Mouse (Mus musculus) urinary bladder, adult 2 months (tissue): ENCODE measurements at regions not wholly inside any gene's neighbourhood (a gene's known extent, or its start where the extent isn't known, plus 50 kb on each side); places are given as distances from the start of the nearest gene placed in this dataset.

Source experiments
- DNase-seq: peaks from one replicate; pipeline ENCODE4 v3.0.0; 2022; ENCODE audit warnings: low spot score

GRCm38 (mm10) chr13:72938156-72938874 is 309.7 kb downstream of the Irx2 start:
- no peak for DNase-seq

DNA sequence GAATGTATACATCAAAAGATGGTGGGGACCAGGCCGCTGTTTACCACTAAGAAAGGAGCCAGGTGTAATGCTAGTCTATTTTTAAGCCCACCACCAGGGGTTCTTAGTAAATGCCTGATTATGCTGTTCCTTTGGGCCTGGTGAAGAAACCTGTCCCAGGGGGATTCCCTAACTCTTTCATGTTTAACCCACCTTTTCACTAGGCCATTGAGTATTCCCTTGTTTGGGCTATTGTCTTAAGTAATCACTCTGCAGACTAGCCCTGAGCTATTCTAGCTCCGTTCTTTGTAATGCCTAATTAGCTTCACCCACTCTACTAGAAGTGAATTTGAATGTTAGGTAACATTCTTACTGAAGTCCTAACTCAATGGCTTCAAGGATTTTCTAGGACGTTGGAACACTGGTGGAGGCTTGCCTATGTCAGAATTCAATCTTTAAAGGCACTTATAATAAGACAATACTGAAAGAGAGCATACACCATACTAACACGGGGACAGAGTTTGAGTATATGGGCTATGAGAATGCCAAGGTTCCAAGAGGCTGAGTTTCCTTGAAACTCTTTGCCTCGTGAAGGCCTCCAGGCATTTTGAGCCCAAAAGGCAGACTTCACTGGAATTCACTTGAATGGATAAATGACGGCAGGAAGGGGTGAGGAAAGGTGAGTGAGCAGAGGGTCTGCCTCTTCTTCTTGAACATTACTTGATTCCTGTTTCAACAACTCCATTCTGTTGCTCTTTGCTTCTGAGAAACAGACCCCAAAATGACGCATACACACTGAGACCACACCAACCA is 312.7 kb upstream of the Irx4 start:
- DNase-seq, result no peak

DNA sequence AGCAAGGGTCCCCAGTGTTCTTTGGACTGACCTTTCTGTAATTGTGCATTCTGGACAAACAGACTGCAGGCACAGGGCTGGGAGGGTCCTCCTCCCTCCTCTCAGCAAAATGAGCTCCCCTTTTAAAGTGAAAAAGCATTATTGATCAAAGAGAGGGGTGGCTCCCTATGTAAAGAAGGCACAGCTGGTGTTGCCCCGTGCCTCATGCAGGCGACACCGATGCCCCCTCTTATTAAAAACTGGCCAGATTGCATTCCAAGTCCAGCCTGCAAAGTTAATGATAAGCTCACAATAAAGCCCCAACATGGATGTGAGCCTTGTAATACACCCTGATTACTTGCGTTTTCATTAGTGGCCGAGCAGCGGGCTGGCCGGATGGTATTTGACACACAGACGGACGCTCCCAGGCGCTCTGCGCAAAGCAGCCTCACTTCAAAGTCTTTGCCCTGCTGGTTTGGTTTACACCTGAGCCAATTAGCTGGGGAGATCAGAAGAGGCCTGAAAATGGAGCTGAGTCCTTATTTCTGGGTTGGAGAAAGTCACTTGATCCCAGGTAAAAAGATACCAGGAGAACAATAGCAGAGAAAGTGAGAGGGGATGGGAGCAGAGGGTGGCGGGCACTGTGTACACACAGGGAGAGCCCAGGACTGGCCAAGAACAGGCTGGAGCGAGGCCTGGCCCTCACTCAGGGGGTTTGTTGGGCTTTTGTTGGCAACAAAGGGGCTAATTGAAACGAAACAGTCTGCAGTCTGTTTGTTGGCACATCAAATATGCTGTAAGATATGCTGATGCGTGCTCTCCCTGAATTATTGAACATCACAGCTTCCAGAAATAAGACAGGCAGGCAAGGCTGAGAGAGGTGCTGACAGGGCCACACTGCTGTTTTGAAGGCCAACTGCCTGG is 301.4 kb upstream of the Irx4 start:
- no peak for DNase-seq

DNA sequence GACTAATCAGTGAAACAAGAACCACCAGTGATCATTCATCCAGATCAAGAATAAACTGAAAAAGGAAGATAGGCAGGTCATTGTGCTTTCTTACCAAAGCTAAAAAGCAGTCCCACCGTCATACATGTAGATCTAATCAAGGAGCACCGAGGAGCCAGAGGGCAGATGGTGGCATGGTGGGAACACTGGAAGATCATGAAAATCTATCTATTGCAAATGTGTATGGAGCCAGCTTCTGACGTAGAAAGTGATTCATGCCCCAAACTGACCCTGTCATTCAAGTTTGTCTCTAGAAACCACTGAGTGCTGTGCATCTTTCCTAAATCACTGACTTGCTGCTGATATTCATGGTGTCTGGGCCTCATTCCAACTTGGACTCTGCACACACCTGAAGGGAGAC is 299.0 kb upstream of the Irx4 start:
- DNase-seq, result no peak

DNA sequence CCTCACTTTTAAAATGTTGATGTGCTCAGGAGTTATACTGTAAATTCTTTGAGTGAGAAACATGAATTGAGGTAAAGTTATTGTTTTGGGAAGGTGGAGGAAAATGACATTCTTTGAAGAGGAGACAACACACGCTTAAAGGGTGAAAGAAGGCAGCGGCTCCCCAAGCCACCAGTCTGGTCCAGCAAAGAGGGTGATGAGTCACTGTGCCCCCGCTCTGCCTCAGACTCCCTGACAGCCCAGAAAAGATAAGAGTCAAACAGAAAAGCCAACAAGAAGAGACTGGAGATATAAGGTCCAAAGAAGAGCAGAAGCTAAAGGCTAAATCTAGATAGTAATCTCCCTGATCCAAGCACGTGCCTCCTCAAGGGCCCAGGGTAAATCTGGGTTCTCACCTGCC is 288.1 kb upstream of the Irx4 start:
- DNase-seq, result no peak

DNA sequence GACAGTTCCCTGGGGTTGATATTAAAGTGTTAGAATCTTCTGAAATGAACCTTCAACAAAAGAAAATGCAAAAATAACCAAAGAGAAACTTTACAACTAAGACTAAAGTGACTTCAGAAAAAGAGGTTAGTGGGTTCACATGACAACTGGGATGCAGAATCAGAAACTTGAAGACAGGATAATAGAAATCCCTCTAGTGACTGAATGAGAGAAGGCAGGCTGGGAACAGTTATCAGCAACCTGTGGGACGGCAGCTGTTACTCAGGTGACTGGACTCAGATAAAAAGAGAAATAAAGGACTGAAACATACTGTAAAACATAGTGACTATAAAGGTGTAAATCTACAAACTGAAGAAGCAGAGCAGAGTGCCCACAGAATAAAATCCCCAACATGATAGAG is 287.4 kb upstream of the Irx4 start:
- no peak for DNase-seq

DNA sequence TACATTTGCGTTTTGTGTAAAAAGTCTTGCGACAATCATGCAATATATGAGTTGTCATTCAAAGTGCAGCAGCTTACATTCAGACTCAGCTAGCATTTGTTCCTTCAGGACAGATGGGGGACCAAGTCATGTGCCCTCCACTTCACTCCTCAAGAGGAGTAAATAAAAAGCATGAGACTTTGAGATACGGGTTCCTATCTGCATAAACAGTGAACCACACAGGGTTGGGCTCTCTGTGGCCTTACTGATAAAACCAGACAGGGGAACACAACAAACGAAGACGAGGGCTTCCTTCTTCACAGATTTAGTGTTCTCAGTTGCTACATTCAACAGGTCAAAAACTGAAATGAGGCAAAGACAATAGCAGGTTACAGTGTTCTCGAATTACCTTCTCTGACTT is 283.1 kb upstream of the Irx4 start:
- no peak for DNase-seq

- no peak for DNase-seq
Measured at GRCm38 (mm10) chr13:72977971-72978370, 282.3 kb upstream of the Irx4 start.

DNA sequence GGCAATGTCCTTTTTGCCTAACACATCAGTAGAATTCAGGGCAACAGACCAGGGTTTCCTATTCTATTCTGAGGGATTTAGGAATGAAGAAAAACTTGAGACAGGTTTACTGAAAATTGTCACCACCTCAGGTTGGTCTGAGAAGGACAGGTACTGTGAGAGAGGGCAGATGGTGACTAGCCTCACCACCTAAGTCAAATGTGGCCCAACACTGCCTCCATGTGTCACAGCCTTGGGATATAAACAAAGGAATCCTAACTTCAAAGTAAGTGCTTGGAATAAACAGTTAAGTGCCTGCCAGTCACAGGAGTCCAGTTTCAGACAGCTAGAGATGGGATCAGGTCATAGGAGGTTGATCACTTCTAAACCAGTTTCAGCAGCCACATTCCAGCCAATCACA is 281.3 kb upstream of the Irx4 start:
- no peak for DNase-seq

GRCm38 (mm10) chr13:72992589-72993409 is 267.5 kb upstream of the Irx4 start:
- no peak for DNase-seq

- DNase-seq, result no peak
Measured at GRCm38 (mm10) chr13:72993410-72993858, 266.8 kb upstream of the Irx4 start.

DNA sequence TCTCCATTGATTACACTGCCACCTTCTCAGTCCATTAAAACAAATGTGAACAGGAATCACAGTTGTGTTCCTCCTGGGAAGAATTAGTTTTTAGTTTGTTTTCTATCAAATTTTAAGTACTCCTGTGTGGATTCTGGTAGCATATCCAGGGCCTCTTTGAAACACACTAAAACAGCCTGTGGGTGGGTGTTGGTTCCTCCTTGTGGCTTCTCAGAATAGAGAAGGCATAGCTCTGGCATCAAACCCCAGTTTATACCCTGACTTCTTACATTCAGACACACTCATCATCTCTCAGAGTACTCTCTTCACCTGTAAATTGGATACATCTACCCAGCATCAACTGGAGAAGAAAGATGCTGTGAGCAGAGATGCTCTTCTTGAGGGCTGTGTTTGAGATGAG is 265.7 kb upstream of the Irx4 start:
- no peak for DNase-seq

DNA sequence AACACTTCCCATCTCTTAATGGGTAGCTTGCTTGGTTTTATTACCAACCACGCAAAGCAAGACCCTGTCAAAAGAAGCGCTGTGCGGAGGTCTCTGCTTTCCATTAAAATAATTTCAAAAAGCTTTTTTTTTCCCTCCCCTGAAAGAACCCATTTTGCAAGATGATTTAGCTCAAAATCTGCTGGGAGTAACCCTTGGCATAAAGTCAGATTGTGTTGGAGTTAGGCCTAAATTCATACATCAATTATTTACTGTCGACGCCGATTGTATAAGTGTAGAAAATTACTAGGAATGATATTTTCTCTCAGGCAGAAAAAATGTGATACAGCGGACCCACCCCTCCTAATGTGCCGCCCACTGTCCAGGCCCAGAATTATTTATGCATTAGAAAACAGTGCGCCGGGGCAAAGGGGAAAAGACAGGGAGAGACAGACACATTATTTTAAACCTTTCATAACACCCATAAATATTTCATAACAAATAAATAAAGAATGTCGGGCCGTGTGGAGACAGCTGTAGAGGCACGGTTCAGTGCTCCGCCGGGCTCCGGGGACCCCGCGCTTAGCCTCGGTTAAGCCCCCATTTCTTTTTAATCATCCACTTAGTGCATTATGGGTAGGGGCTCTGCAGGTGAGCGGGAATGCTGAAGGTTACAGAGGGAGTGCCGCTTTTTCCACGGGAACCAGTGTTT is 251.3 kb upstream of the Irx4 start:
- DNase-seq, result no peak

GRCm38 (mm10) chr13:73009547-73010475 is 250.5 kb upstream of the Irx4 start:
- no peak for DNase-seq

GRCm38 (mm10) chr13:73019181-73019580 is 241.1 kb upstream of the Irx4 start:
- no peak for DNase-seq

DNA sequence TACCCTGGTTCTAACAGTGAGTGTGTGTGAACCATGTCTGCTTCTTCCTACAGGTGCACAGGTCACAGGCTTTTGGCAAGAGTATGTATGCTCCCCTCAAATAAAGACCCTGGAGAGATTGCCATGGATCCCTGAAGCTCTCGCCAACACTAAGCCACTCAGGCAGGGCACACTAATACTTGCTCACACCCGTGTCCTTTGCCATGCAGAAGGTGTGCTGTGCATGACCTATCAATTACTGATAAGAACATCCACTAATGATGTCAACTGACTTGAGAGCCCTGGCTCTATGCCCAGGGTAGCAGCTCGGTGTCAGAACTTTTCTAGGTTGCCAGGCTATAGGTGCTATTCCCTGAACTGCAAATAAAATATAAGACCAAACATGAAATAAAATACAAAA is 229.1 kb upstream of the Irx4 start:
- no peak for DNase-seq

DNA sequence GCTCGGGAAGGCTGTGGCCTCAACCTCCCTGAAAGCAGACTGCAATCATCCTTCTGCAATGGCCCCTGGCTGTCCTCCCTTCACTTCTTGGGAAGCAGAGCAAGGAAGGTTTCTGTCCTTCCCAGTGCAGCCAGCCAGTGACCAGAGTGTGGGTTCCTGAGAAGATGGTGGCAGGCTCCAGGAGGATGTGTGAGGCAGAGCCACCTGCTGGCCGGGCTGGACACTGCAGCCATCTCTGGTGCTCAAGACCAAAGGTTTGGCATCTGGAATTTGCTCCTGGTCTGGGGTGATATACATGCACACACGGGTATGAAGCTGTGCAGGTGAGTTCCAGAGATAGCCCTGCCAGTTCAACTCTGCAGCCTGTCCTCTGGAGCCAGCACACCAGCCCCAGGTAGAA is 227.2 kb upstream of the Irx4 start:
- peak; percentile 35 for DNase-seq

DNA sequence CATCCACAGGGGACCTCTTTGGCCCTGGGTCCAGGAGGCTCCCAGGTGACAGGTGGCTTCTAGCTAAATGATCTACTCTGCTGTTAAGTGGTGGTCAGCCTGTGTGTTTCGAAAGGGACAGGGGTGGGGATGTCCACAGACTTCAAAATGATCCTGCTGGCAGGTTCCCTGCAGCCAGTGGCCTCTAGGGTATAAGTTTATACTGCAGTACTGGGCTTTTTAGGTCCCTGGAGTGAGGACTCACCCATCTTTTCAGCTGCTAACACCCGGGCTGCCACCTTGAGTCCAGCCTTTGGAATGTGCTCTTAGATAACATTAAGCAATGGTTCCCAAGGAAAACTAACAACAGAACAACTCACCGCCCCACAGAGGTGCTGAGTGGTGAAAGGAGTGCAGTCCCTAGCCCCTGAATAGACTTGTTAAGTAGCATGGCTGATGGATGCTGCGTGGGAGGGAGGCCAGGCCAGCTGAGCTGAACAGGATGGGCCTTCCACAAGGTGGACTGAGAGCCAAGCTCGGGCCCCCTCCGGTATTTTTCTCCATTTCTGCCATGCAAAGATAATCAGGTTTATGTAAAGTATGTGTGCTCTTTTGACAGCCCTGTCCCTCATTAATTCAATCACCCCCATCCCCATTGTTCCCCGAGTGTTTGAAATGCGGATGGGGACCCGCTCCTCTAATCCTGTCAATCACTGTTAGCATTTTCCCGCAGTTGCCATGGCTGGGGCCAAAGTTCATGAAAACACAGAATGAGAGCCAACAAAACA is 226.0 kb upstream of the Irx4 start:
- no peak for DNase-seq

- no peak for DNase-seq
Measured at GRCm38 (mm10) chr13:73034886-73035285, 225.4 kb upstream of the Irx4 start.
